Mouse (Mus musculus) v-Abl transformed pro-B cells (cell line): Measurements from ENCODE around the gene Gm4131.

Experiments
- in situ Hi-C, 2 experiments: fragments of 400-800 bp; cut with MboI; formaldehyde crosslinking; loops; one replicate each; pipeline ENCODE4 v1.15.1; 2025; ENCODE audit not compliant: unreplicated experiment in 2 of 2

The Gm4131 gene

GRCm38 (mm10) chr14:62552771-62553170 is 13.9 kb downstream of the Gm4131 start:
- in situ Hi-C loops, result no loop called here

GRCm38 (mm10) chr14:62550121-62550520 is 16.6 kb downstream of the Gm4131 start:
- in situ Hi-C loops, result no loop called here

GRCm38 (mm10) chr14:62546746-62547145 is 20.0 kb downstream of the Gm4131 start:
- in situ Hi-C loops, result no loop called here

GRCm38 (mm10) chr14:62546296-62546695 is 20.4 kb downstream of the Gm4131 start:
- in situ Hi-C loops, result no loop called here

GRCm38 (mm10) chr14:62541751-62542150 is 25.0 kb downstream of the Gm4131 start:
- in situ Hi-C loops, result no loop called here

- in situ Hi-C loops, result no loop called here
Measured at GRCm38 (mm10) chr14:62539834-62540233, 26.9 kb downstream of the Gm4131 start.

GRCm38 (mm10) chr14:62536988-62537387 is 29.7 kb downstream of the Gm4131 start:
- in situ Hi-C loops, result no loop called here

GRCm38 (mm10) chr14:62536127-62536526 is 30.6 kb downstream of the Gm4131 start:
- in situ Hi-C loops, result no loop called here

- in situ Hi-C loops, result no loop called here
Measured at GRCm38 (mm10) chr14:62530951-62531350, 35.8 kb downstream of the Gm4131 start.

- in situ Hi-C loops, result loop anchor here (25.0 kb wide), 2 partner anchors 274 to 299 kb away; no protein-coding TSS in a partner anchor
Measured at GRCm38 (mm10) chr14:62512845-62513244, 53.9 kb downstream of the Gm4131 start.

- in situ Hi-C loops, result loop anchor here (25.0 kb wide), 2 partner anchors 278 to 303 kb away; no protein-coding TSS in a partner anchor
Measured at GRCm38 (mm10) chr14:62509350-62509749, 57.4 kb downstream of the Gm4131 start.

GRCm38 (mm10) chr14:62506261-62506660 is 60.5 kb downstream of the Gm4131 start:
- in situ Hi-C loops, result loop anchor here (25.0 kb wide), 2 partner anchors 281 to 306 kb away; no protein-coding TSS in a partner anchor

GRCm38 (mm10) chr14:62497391-62497790 is 69.3 kb downstream of the Gm4131 start:
- in situ Hi-C loops, result no loop called here

GRCm38 (mm10) chr14:62496501-62496900 is 70.2 kb downstream of the Gm4131 start:
- in situ Hi-C loops, result no loop called here

- in situ Hi-C loops, result loop anchor here in 1 of 2 experiments (5.0 kb wide), 2 partner anchors 444 to 489 kb away; partner anchors contain the start of gene Defb48
Measured at GRCm38 (mm10) chr14:62493456-62493855, 73.3 kb downstream of the Gm4131 start.

GRCm38 (mm10) chr14:62492196-62492850 is 74.4 kb downstream of the Gm4131 start:
- in situ Hi-C loops, result loop anchor here in 1 of 2 experiments (5.0 kb wide), 2 partner anchors 445 to 490 kb away; partner anchors contain the start of gene Defb48

GRCm38 (mm10) chr14:62488270-62488669 is 78.5 kb downstream of the Gm4131 start:
- in situ Hi-C loops, result loop anchor here in 1 of 2 experiments (10.0 kb wide), 1 partner anchor 487 kb away; no protein-coding TSS in a partner anchor

GRCm38 (mm10) chr14:62481381-62481780 is 85.3 kb downstream of the Gm4131 start:
- in situ Hi-C loops, result loop anchor here in 1 of 2 experiments (10.0 kb wide), 1 partner anchor 493 kb away; no protein-coding TSS in a partner anchor

GRCm38 (mm10) chr14:62479395-62479794 is 87.3 kb downstream of the Gm4131 start:
- in situ Hi-C loops, result no loop called here

- in situ Hi-C loops, result no loop called here
Measured at GRCm38 (mm10) chr14:62474481-62474880, 92.2 kb downstream of the Gm4131 start.

GRCm38 (mm10) chr14:62472061-62472460 is 94.7 kb downstream of the Gm4131 start:
- in situ Hi-C loops, result no loop called here

- in situ Hi-C loops, result no loop called here
Measured at GRCm38 (mm10) chr14:62468753-62469125, 98.0 kb downstream of the Gm4131 start.
